Mouse (Mus musculus) limb, embryonic 15.5 days (tissue): ENCODE measurements at regions not wholly inside any gene's neighbourhood (a gene's known extent, or its start where the extent isn't known, plus 50 kb on each side); places are given as distances from the start of the nearest gene placed in this dataset.

Source experiments
- ATAC-seq: fragments of 200-750 bp; cut with Nextera tagmentation; 2 replicates; pipeline ENCODE4 v1.8.0; 2017; ENCODE audit warnings: low read depth, moderate TSS enrichment; ENCODE audit not compliant: insufficient number of reproducible peaks, low FRiP score, low TSS enrichment
- H3K27ac ChIP-seq: fragments of 300-500 bp; sonication (generic); 2 replicates; pipeline ENCODE4 v1.5.1; 2015; ENCODE audit warnings: moderate library complexity, mild to moderate bottlenecking, inconsistent platforms
- H3K27me3 ChIP-seq: fragments of 300-500 bp; sonication (generic); 2 replicates; pipeline ENCODE4 v1.6.1; 2015; ENCODE audit warnings: inconsistent platforms
- H3K36me3 ChIP-seq: fragments of 300-500 bp; sonication (generic); 2 replicates; pipeline ENCODE4 v1.6.1; 2015; ENCODE audit warnings: inconsistent platforms
- H3K4me1 ChIP-seq: fragments of 300-500 bp; sonication (generic); 2 replicates; pipeline ENCODE4 v1.6.1; 2015; ENCODE audit warnings: inconsistent platforms
- H3K4me2 ChIP-seq: fragments of 300-500 bp; sonication (generic); 2 replicates; pipeline ENCODE4 v1.6.1; 2015; ENCODE audit warnings: mild to moderate bottlenecking, inconsistent platforms
- H3K4me3 ChIP-seq: fragments of 300-500 bp; sonication (generic); 2 replicates; pipeline ENCODE4 v1.5.1; 2015; ENCODE audit warnings: mild to moderate bottlenecking, inconsistent platforms
- H3K9ac ChIP-seq: fragments of 300-500 bp; sonication (generic); 2 replicates; pipeline ENCODE4 v1.6.1; 2015; ENCODE audit warnings: inconsistent platforms
- H3K9me3 ChIP-seq: fragments of 300-500 bp; sonication (generic); 2 replicates; pipeline ENCODE4 v1.6.1; 2016; ENCODE audit warnings: inconsistent platforms
- WGBS: fragments of 180-500 bp; shearing (Covaris S2); methylation state at CpG from one replicate; pipeline ENCODE4 v1.1.7; 2015; 5-methylcytosine and 5-hydroxymethylcytosine counted together

DNA sequence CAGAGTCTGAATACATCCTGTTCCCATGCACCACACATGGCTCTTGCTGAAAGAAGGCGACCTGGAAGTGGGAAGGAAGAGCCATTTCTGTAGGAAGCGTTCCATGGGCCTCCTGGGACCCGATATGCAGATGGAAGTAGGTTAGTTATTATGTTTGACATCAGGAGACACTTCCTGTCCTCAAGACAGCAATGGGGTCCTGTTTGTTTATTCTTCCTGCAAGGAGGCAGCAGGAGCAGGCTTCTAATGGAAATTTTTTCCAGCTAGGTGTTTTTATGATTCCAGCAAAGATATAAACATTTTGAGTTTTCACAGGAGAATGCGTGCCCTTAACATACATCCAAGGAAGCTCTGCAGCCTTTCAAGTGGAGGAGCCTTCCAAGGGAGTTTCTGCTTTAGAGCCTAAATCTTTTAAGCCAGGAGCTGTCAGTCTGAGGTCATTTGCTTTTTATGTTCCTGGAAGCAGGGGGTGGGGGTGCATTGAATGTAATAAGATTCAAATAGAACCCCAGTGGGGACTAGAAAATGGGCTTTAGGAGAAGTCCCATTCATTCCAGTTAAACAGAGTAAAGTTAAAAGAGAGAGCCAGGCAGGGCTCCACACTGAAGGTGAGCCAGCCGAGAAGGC, 146.9 kb downstream of the Kcnj2 start:
- no peaks in the 10 kb centered on the region for H3K27me3 ChIP-seq
- no peak overlapping the region for H3K27ac ChIP-seq
- H3K4me3 ChIP-seq: no peak overlapping the region
- no peak for ATAC-seq
- H3K9ac ChIP-seq: no peak overlapping the region
- no peak overlapping the region for H3K4me2 ChIP-seq
- peaks cover 4% of the 10 kb centered on the region for H3K4me1 ChIP-seq
- H3K9me3 ChIP-seq: no peaks in the 10 kb centered on the region
- no peaks in the 10 kb centered on the region for H3K36me3 ChIP-seq
- 56% methylated on average over 5 of the region's 5 CpGs for WGBS

DNA sequence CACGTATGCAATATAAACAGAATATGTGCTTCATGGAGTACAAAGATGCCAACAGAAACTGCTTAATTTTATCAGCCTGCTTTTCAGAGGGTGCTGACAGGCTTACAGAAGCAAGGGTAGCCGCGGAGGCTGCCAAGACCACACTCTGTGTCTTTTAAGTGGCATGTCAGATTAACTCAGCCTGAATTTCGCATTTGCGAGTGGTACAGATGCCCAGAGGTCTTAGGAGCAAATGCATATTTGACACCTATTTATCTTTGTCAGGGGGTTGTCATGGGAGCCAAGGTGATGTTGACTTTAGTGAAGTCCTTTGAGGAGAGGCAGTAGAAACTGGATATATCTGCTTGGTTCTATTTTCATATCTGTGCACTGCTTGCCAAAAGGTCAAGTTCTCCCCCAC, 149.0 kb downstream of the Kcnj2 start:
- ATAC-seq: no peak
- Histone ChIP-seq H3K9me3 (no peaks in the 10 kb centered on the region), H3K4me3 (no peak overlapping the region), H3K4me2 (no peak overlapping the region), H3K9ac (no peak overlapping the region), H3K27ac (no peak overlapping the region), H3K4me1 (peaks cover 4% of the 10 kb centered on the region), H3K27me3 (no peaks in the 10 kb centered on the region), H3K36me3 (no peaks in the 10 kb centered on the region)
- 78% methylated on average over 5 of the region's 5 CpGs for WGBS

DNA sequence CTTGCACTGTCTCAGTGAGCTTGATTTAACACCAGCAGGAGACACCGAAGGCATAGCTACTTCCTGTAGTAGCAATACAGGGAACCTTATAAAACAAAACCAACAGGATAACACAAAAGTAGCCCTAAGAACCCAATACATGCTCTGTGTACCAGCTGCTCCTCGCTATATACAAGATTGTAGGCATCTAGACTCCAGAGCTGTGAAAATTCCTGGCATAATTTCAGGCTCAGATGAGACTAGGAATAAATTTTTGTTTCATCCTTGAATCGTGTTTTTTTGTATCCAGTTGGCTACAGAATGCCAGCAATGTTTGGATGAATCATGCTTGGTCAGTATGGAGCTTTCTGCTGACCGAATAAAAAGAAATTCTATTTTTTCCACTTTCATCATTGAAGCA, 157.9 kb downstream of the Kcnj2 start:
- WGBS: 82% methylated on average over 4 of the region's 4 CpGs
- H3K27ac ChIP-seq: no peak overlapping the region
- no peaks in the 10 kb centered on the region for H3K36me3 ChIP-seq
- H3K4me2 ChIP-seq: no peak overlapping the region
- H3K4me3 ChIP-seq: no peak overlapping the region
- H3K4me1 ChIP-seq: no peaks in the 10 kb centered on the region
- H3K9me3 ChIP-seq: no peaks in the 10 kb centered on the region
- H3K9ac ChIP-seq: no peak overlapping the region
- no peak for ATAC-seq
- no peaks in the 10 kb centered on the region for H3K27me3 ChIP-seq

DNA sequence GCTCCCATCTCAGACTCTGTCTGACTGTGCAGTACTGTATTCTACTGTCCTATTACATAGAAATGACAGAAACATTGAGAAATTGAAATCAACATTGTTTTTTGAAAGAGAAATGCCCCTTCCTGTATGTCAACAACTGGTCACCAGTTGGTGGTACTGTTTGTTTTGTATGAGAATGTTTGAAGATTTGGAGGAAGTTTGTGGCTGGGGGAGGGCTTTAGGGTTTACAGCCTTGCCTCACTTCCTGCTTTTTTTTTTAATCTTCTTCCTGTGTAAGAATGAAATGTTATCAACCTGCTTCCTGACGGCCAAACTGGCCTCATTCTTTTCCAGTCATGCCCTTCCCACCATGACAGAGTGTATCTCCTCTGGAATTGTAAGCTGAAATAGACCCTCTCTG, 161.3 kb downstream of the Kcnj2 start:
- no peak overlapping the region for H3K27ac ChIP-seq
- no peaks in the 10 kb centered on the region for H3K27me3 ChIP-seq
- H3K36me3 ChIP-seq: no peaks in the 10 kb centered on the region
- H3K4me2 ChIP-seq: no peak overlapping the region
- H3K9me3 ChIP-seq: no peaks in the 10 kb centered on the region
- no peak overlapping the region for H3K4me3 ChIP-seq
- no peaks in the 10 kb centered on the region for H3K4me1 ChIP-seq
- H3K9ac ChIP-seq: no peak overlapping the region
- ATAC-seq: no peak
- 71% methylated on average over 1 of the region's 1 CpGs for WGBS

DNA sequence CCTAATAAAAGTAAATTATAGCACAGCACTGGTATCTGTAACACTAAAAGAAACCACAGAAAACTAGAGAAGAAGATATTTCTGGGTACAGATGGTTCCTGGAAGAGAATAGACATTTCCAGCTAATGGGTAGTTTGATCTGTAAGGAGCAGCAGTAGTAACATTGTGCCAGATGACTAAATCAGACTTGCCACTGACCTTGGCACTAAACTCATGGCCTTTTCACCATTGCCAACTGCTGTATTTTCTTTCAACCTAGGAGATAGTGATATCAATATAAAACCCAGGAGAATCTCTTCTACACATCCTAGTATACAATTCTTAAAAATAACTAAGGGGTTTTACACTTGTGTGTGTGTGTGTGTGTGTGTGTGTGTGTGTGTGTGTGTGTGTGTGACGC, 170.8 kb downstream of the Kcnj2 start:
- 94% methylated on average over 1 of the region's 1 CpGs for WGBS

DNA sequence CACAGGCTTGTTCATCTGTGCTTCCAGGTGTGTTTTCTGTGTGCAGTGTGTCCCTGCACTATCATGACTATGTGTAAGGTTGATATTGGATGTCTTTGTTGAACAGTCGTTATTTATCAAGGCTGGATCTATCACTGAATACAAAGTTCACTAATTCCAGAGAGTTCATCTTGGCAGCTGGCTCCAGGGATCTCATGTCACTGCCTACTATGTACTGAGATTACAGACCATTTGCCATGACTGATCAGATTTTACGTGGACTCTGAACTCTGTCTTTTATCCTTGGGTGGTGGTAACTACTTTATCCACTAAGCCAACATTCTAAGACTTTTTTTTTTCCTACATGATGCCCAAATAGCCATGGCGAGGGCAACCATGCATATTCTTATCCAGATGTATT, 173.8 kb downstream of the Kcnj2 start:
- H3K36me3 ChIP-seq: no peaks in the 10 kb centered on the region
- no peaks in the 10 kb centered on the region for H3K27me3 ChIP-seq
- no peak overlapping the region for H3K4me3 ChIP-seq
- WGBS: 67% methylated on average over 3 of the region's 3 CpGs
- ATAC-seq: no peak
- no peak overlapping the region for H3K9ac ChIP-seq
- H3K27ac ChIP-seq: no peak overlapping the region
- no peaks in the 10 kb centered on the region for H3K4me1 ChIP-seq
- no peak overlapping the region for H3K4me2 ChIP-seq
- no peaks in the 10 kb centered on the region for H3K9me3 ChIP-seq

More for the DNA sequence above, 170.8 kb downstream of the Kcnj2 start:
- H3K4me1 ChIP-seq: no peaks in the 10 kb centered on the region
- H3K36me3 ChIP-seq: no peaks in the 10 kb centered on the region
- H3K27ac ChIP-seq: no peak overlapping the region
- no peak overlapping the region for H3K4me3 ChIP-seq
- H3K9me3 ChIP-seq: no peaks in the 10 kb centered on the region
- no peak overlapping the region for H3K9ac ChIP-seq
- H3K27me3 ChIP-seq: no peaks in the 10 kb centered on the region
- no peak overlapping the region for H3K4me2 ChIP-seq
- ATAC-seq: no peak

DNA sequence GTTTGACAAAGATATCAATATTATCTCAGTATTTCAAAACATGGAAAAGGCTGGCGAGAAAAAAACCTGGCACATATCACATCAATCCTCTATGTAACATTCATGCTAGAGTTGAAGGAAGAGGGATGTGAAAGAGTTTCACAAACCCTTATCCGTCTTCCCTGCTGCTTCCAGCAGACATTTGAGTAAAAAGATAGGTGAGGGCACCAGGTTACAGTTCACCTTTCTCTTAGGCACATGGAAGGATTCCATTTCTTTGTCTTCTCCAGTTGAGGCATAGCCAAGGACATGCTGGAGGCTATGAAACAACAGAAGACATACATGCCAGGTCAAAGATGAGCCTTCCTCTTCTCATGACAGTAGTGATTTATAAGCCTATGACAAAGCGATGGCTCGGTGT, 186.3 kb downstream of the Kcnj2 start:
- no peaks in the 10 kb centered on the region for H3K27me3 ChIP-seq
- no peak overlapping the region for H3K4me3 ChIP-seq
- no peaks in the 10 kb centered on the region for H3K9me3 ChIP-seq
- H3K4me1 ChIP-seq: no peaks in the 10 kb centered on the region
- H3K4me2 ChIP-seq: no peak overlapping the region
- H3K27ac ChIP-seq: no peak overlapping the region
- H3K36me3 ChIP-seq: no peaks in the 10 kb centered on the region
- ATAC-seq: no peak
- H3K9ac ChIP-seq: no peak overlapping the region
- 87% methylated on average over 4 of the region's 4 CpGs for WGBS

DNA sequence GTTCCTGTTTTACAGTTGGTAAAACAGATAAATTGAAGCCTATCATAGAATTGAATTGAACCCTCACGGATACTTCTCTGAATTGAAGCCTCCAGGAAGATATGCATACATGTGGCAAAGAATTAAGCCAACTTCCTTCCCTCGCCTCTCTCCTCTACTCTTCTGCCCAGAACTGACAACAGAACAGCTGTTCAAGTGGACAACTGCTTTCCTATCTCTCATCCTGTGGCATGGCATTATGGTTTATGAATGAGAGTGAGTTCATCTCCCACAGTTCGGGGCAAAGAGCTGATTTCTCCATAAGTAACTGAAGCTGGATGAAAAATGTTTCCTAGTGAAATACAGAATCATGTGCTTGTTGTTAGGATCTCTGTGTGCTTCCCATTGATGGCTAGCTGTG, 190.6 kb downstream of the Kcnj2 start:
- Histone ChIP-seq H3K27ac (no peak overlapping the region), H3K4me3 (no peak overlapping the region), H3K9me3 (no peaks in the 10 kb centered on the region), H3K4me2 (no peak overlapping the region), H3K9ac (no peak overlapping the region), H3K27me3 (no peaks in the 10 kb centered on the region), H3K4me1 (no peaks in the 10 kb centered on the region), H3K36me3 (no peaks in the 10 kb centered on the region)
- no peak for ATAC-seq
- 77% methylated on average over 3 of the region's 3 CpGs for WGBS

DNA sequence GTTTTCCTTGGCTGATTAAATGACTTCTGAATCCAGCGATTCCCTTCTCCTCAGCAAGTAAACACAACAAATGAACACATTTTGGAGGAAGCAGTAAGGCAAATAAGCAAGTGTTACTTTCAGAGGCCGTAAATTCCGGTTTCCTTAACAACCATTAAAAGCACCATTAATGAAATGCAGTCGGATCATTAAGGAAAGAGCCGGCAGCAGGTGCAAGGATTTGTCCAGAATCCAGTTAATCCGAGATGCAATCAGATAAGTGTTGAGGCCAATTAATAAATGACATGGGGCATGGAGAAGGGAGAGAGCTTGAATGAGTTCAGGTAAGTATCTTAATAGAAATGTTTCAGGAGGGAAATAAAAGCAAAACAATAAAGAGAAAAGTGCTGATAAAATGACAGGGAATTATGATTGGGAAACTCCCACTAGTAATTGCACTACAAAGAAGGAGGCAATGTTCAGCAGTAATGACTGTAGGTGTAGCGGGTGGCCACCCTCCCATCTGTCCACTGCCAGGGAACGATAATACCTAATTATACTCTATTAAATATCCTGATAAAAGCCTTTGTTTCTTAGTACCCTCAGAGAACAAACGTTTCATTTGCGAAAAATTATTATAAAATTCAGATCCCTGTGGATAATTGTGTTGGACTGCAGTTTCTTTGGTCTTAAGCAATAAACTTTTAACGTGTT, 194.9 kb downstream of the Kcnj2 start:
- H3K27me3 ChIP-seq: no peaks in the 10 kb centered on the region
- 31% methylated on average over 11 of the region's 11 CpGs for WGBS
- no peak overlapping the region for H3K4me2 ChIP-seq
- no peak overlapping the region for H3K27ac ChIP-seq
- H3K9ac ChIP-seq: no peak overlapping the region
- H3K9me3 ChIP-seq: no peaks in the 10 kb centered on the region
- no peak overlapping the region for H3K4me3 ChIP-seq
- H3K4me1 ChIP-seq: no peaks in the 10 kb centered on the region
- ATAC-seq: no peak
- no peaks in the 10 kb centered on the region for H3K36me3 ChIP-seq

DNA sequence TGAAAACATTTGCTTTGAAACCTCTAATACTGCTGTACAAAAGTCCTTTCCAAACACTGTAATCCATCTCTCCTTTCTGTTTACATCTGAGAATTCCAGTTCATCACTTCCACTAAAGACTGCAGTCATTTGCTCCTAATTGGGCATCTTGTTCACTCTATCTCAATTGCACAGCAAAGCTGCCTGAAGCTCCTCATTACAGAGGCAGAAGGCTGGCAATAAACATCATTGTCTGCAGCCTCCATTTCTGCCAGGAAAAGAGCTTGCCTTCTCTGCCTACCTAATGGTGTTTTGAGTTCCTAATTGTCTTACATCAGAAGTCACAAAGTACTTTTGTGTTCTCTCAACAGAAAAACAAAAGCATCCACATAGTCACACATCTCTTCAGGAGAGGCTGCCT, 207.7 kb downstream of the Kcnj2 start:
- H3K4me1 ChIP-seq: no peaks in the 10 kb centered on the region
- H3K9ac ChIP-seq: no peak overlapping the region
- no peaks in the 10 kb centered on the region for H3K36me3 ChIP-seq
- no peaks in the 10 kb centered on the region for H3K27me3 ChIP-seq
- no peak for ATAC-seq
- H3K4me2 ChIP-seq: no peak overlapping the region
- H3K27ac ChIP-seq: no peak overlapping the region
- no peak overlapping the region for H3K4me3 ChIP-seq
- H3K9me3 ChIP-seq: no peaks in the 10 kb centered on the region

DNA sequence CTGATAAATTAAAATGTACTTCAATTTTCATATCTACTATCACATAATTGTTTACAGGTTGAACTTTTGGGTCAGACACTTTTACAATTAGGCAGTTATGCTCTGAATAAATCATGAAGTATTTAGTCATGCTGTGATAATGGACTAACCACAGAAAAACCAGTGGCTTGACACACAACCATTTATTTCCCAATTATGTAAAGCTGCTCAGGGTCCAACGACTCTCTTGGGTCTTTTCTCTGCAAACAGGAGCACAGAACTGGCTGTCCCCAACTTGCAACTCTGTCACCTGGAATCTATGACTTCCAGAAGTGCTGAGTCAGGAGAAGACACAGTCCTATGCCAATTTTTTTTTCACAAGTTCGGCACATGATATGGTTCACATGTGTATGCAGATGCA, 214.8 kb downstream of the Kcnj2 start:
- H3K36me3 ChIP-seq: no peaks in the 10 kb centered on the region
- no peaks in the 10 kb centered on the region for H3K4me1 ChIP-seq
- no peak for ATAC-seq
- H3K4me3 ChIP-seq: no peak overlapping the region
- H3K9me3 ChIP-seq: no peaks in the 10 kb centered on the region
- 21% methylated on average over 2 of the region's 2 CpGs for WGBS
- no peak overlapping the region for H3K9ac ChIP-seq
- no peak overlapping the region for H3K27ac ChIP-seq
- no peak overlapping the region for H3K4me2 ChIP-seq
- H3K27me3 ChIP-seq: no peaks in the 10 kb centered on the region

DNA sequence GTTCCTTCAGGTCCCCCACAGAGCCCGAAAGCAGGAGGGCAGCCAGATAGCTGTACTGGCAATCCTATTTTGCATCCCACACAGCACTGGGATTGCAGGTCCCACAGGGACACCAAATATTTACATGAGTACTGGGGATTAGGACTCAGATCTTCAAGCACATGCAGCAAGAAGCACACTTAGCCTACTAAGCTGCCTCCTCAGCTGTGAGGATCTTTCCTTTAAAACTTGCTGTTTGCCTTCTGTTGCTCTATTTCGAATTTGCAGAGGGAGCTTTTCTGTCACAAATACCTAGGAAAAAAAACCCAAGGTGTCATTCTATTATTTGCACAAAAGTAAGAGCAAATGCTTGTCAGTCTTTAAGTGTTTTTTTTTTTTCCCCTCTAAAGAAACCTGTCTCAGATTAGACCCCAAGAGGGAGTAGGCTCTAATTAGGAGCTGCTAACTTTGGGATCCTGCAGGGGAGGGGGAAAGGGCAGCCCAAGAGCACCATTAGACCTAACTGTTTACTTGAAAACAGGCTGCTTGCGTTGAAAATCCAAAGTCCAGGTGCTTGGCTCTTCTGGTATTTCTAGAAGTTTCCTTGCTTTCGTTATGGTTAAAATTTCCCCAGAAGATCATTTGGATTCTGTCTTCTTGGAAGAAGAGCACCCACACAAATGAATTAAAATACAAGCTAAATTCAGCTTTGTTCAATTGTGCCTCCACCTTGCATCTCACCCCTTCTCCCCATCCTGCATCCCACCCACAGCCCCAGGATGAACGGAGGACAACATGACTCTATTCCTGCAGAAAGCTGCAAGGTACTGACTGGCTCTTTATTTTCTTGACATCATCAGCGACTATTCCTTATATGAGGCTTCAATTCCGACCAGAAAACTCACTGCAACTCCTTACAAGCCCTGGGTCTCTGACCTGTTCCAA, 215.5 kb downstream of the Kcnj2 start:
- WGBS: 44% methylated on average over 7 of the region's 7 CpGs
- Histone ChIP-seq H3K9me3 (no peaks in the 10 kb centered on the region), H3K27me3 (no peaks in the 10 kb centered on the region), H3K9ac (no peak overlapping the region), H3K36me3 (no peaks in the 10 kb centered on the region), H3K4me1 (no peaks in the 10 kb centered on the region), H3K4me3 (no peak overlapping the region), H3K27ac (no peak overlapping the region), H3K4me2 (no peak overlapping the region)
- ATAC-seq: no peak
